Mouse (Mus musculus): ENCODE measurements around the gene Brdt.

The Brdt gene

GRCm38 (mm10) chr5:107330916-107331421, at the start of gene Brdt:
Brdt (plus strand) TSS chr5:107331159.
- DNase-seq = no peak

GRCm38 (mm10) chr5:107282561-107283307, 48.2 kb upstream of the Brdt start:
- no peak for DNase-seq

GRCm38 (mm10) chr5:107283935-107284524, 46.9 kb upstream of the Brdt start:
- peak in 1 of 2 experiments; percentile 44 for DNase-seq

GRCm38 (mm10) chr5:107285563-107285962, 45.4 kb upstream of the Brdt start:
- DNase-seq = no peak

- peak; percentile 60 to 73 for DNase-seq
Measured at GRCm38 (mm10) chr5:107287254-107287907, 43.6 kb upstream of the Brdt start.

GRCm38 (mm10) chr5:107287908-107288267, 43.1 kb upstream of the Brdt start:
- DNase-seq = no peak

GRCm38 (mm10) chr5:107288427-107289233, 42.3 kb upstream of the Brdt start:
- DNase-seq = peak in 1 of 2 experiments; percentile 40

- peak; percentile 85 to 89 for DNase-seq
Measured at GRCm38 (mm10) chr5:107289234-107289764, 41.7 kb upstream of the Brdt start, which contains the start of gene Tgfbr3. Tgfbr3 (minus strand) TSS chr5:107289629.

GRCm38 (mm10) chr5:107289986-107290385, 41.0 kb upstream of the Brdt start:
- DNase-seq = no peak

- no peak for DNase-seq
Measured at GRCm38 (mm10) chr5:107294041-107294440, 36.9 kb upstream of the Brdt start.

- peak; percentile 58 to 70 for DNase-seq
Measured at GRCm38 (mm10) chr5:107295061-107295816, 35.7 kb upstream of the Brdt start.

- DNase-seq = peak in 1 of 2 experiments; percentile 52
Measured at GRCm38 (mm10) chr5:107295817-107296511, 35.0 kb upstream of the Brdt start.

- no peak for DNase-seq
Measured at GRCm38 (mm10) chr5:107296512-107297322, 34.2 kb upstream of the Brdt start.

- DNase-seq = no peak
Measured at GRCm38 (mm10) chr5:107298854-107299253, 32.1 kb upstream of the Brdt start.

GRCm38 (mm10) chr5:107303350-107303861, 27.6 kb upstream of the Brdt start:
- peak in 1 of 2 experiments; percentile 34 for DNase-seq

GRCm38 (mm10) chr5:107304117-107304825, 26.7 kb upstream of the Brdt start:
- DNase-seq = no peak

- DNase-seq = no peak
Measured at GRCm38 (mm10) chr5:107307432-107307831, 23.5 kb upstream of the Brdt start.

GRCm38 (mm10) chr5:107317141-107317540, 13.8 kb upstream of the Brdt start:
- DNase-seq = no peak

GRCm38 (mm10) chr5:107320703-107321102, 10.3 kb upstream of the Brdt start:
- peak in 1 of 2 experiments; percentile 29 for DNase-seq
